Mouse (Mus musculus): ENCODE measurements at regions not wholly inside any gene's neighbourhood (a gene's known extent, or its start where the extent isn't known, plus 50 kb on each side); places are given as distances from the start of the nearest gene placed in this dataset.

DNA sequence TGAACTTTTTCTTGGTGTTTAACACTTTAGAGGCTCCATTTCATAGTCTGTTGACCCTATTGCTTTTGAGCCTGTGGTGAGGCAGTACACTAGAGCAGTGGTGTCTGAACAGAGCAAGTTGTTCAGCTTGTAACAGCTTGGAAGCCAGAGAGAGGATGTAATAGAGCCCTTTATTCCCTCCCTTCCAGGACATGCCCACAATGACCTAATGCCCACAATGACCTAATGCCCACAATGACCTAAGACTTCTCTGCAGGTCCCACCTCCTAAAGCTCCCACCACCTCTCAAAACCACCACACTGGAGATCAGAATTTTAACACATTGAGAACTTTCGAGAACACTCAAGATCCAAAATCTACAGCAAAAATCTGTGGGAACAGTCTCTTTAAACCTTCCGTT is 115.6 kb downstream of the S1pr1 start:
- no peak for TF ChIP-seq MYOD1 (IDR thresholded peaks at IDR 0.05; ENCODE audit: control insufficient read depth, insufficient read length, low read depth)
- no peak for TF ChIP-seq CTCF (IDR thresholded peaks at IDR 0.05; ENCODE audit: control insufficient read depth, insufficient read depth, insufficient read length)
- TF ChIP-seq MYOG (IDR thresholded peaks at IDR 0.05; ENCODE audit: control insufficient read depth, extremely low read depth, insufficient read length), result no peak
- no peak for TF ChIP-seq CEBPB (IDR thresholded peaks at IDR 0.05; ENCODE audit: low read depth)

All from C2C12 (cell line).